Mouse (Mus musculus): ENCODE measurements around the gene Gm20489. TPM values are rescaled to one million over a fixed set of nuclear protein-coding genes. Genes with fewer than 3 reads are reported as not detected.

Gm20489 gene
- total RNA-seq (2021): not detected

DNA sequence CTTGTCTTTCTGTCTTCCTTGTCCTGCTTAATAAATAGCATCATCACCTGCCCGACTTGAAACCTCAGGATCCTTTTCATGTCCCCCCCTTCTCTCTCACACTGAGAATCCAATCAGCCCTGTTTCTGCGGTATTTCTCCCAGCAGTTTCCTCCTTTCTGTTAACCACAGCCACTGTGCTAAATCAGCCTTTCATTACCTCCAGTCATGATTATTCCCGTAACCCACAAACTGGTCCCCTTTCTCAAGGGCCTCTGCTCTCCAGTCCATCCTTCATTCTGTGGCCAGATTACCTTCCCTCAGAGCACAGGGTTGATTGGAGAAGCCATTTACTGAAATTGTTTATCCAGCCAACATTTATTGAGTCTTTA, at the start of gene Gm20489:
TSS of gene Gm20489 (minus strand) at position 269 of the 370 bp plus-strand sequence.
- intact Hi-C loops (cut with DNase I): no loop called here

DNA sequence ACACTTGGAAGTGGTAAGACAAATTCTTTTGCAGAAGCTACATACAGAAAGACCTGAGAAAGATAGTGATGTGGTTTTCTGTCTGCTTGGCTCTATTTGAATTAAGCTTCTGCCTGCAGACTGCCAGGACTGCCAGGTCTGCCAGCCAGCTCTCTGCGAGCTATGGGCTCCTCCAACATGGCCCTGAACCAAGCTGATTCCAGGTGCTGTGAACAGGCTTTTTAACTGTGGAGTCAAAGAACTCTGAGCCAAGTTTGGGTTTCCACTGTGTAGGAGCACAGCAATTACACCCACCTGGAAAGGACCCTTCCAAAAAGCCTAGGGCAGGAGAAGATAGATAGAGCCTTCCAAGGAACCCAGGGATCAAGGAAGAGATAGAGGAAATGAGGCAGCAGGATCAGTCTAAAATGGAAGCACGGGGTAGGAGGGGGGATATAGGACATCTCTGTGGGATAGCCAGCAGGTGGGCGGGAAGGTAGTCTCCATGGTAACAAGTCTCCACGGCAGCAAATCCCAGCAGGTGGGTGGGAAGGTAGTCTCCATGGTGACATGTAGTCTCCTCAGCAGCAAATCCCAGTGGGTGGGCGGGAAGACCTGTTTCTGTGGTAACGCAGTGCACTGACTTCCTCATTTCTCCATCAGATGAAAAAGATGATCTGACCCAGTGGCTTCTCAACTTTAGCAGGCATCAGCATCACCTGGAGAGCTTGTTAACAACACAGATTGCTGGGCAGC, 45.0 kb upstream of the Gm20489 start:
- intact Hi-C loops (cut with DNase I): no loop called here
- no peak for DNase-seq (ENCODE audit: low spot score)

More for the DNA sequence above, at the start of gene Gm20489:
- DNase-seq (ENCODE audit: low spot score): no peak

DNA sequence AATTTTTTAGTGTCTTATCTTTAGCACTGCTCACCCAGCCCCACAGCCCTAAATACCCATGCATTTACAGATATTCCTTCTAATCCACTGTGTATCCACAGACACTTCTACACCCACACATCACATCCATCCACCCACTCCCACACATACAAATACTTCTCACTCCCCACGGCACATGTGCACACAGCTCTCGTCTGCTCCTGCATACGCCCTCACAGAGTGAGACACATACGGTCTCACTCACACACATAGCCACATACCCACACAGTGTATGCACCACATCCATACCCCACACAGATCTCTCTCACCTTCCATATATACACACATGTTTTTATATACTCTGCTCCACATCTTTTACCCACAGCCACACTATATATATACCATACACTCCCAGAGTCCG, 40.5 kb upstream of the Gm20489 start:
- DNase-seq (ENCODE audit: low spot score): no peak
- intact Hi-C loops (cut with DNase I): no loop called here

DNA sequence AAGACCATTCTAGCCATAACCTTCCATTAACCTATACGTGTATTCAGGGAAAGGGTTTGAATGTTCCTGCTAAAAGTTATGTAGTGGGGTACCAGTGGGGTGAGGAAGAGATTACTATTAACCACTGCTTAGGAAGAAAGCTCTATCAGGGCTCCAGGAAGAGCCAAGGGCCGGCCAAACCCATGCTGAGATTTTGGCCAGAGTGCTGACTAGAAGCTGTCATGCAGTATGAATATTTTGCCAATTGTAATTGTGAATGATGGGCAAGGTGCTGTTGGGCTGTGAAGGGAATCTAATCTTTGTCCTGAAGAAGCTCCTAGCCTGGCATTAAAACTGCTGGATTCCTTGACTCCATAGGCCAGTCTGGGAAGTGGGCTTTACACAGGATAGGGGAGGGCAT, 35.8 kb upstream of the Gm20489 start:
- intact Hi-C loops (cut with DNase I): no loop called here

DNA sequence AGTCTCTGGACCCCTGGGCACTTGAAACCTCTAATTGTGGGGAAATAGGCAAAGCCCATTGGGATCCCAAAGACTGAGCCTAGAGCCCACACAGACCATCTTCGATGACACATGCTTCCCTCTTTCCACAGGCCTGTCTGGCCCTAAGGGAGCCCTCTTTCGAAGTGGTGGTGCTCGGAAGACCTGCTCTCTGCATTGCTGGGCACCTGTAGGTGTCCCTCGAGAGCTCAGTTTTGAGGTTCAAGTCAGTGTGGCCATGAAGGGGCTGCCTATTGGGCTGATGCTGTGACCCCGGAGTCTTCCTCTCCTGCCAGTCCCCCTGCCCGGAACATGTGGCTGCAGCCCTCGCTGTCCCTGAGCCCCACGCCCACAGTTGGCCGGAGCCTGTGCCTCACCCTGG, 32.8 kb upstream of the Gm20489 start:
- DNase-seq (ENCODE audit: low spot score): no peak
- intact Hi-C loops (cut with DNase I): no loop called here

More for the DNA sequence above, 35.8 kb upstream of the Gm20489 start:
- no peak for DNase-seq (ENCODE audit: low spot score)

DNA sequence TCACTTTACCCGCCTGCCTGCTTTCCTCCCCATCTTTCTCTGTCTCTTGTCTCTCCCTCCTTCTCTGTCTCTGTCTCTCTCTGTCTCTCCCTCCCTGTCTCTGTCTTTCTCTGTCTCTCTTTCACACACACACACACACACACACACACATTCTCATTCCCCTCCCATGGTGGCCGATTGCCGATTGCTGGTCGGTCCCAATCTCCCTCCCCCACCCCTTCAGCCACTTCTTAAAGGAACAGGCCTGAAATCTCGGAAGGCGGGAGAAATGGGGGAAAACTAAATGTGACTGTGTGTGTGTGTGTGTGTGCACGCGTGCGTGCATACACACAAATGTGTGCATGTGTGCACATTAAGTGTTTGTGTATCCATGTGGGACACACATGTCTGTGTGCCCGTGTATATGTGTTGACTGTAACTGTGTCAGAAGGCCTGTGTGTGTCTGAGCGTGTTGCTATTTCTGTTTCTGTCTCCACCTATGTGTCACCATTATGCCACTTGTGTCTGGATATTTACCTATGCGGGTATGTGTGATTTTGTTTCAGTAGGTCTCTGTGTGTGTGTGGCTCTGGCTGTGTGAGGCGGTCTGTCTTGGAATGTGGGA, 31.7 kb upstream of the Gm20489 start:
- no peak for DNase-seq (ENCODE audit: low spot score)
- intact Hi-C loops (cut with DNase I): no loop called here

DNA sequence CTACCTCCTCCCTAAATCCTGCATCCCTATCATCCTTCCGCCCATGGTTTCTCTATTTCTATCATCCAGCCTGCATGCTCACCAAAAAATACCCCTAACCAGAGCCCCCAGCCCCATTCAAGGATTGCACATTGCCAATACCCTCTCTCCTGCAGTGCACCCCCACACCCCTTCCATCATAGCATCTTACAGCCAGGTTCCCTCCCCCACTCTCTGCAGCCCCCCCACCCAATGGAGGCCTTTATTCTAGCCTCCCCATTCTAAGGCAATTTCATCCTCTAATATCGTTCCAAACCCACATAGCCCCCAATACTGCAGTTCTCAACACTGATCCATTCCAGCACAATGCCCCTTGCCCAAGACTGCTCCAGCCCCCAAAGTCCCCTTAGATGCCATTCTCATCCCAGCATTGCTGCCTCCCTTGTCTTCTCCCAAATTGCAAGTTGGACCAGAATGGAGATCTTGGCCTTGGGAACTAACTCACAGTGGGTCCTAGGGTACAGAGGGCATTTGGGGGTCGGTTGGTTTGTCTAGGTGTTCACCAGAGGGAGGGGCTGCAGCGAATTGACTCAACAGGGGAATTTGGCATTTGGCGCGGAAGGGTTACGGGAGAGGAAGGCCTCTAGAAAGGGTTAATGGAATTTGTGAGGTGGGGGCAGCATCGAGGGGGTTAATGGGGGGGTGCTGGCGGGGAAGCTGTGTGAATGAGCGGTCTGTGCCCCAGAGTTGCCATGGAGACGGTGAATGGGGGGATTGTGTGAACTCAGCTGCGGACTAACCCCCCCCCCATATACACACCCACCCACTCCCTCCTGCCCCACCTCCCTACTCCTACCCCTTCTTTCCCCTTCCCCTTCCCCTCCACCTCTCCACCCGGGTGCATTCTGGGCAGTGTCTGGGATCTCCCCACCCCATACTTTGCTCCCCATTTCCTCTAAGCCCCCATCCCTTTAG, 30.9 kb upstream of the Gm20489 start:
- intact Hi-C loops (cut with DNase I): no loop called here
- DNase-seq (ENCODE audit: low spot score): no peak

DNA sequence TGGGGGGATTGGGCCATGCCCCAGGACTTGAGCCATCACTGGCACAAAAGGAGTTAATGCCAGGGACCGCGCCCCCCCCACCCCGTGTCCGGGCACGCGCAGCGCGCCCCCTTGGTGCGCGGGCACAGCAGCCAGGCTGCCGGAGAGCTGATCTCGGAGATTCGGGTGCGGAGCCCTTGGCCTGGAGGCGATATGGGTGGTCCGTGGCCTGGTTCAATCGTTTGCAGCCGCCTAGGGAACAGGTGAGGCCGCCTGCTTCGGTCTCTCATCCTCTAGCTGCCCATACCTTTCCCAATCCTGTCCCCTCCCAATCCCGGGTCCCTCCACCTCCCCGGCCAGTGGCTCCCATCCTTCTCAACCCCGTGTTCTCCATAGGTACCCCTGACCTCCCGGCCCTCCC, 30.2 kb upstream of the Gm20489 start, which contains the start of gene Nlgn3:
TSS of gene Nlgn3 (plus strand) at position 114 of the 400 bp plus-strand sequence.
- intact Hi-C loops (cut with DNase I): no loop called here

DNA sequence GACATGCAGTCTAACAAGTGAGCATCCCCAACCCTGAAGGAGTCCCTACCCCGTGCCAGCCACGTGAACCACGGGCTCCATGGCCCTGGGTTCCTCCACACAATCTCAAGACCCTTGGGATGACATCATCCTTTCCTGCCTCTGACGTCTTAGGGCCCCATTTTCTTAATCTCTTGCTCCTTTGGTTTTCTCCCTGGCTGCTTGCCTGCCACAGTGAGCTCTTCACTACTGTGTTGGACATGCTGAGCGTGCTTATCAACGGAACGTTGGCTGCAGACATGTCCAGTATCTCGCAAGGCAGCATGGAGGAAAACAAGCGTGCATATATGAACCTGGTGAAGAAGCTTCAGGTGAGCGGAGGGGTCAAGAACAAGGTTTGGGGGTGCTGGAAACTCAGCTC, 21.3 kb upstream of the Gm20489 start:
- DNase-seq (ENCODE audit: low spot score): no peak
- intact Hi-C loops (cut with DNase I): no loop called here

More for the DNA sequence above, 30.2 kb upstream of the Gm20489 start, which contains the start of gene Nlgn3:
- no peak for DNase-seq (ENCODE audit: low spot score)

DNA sequence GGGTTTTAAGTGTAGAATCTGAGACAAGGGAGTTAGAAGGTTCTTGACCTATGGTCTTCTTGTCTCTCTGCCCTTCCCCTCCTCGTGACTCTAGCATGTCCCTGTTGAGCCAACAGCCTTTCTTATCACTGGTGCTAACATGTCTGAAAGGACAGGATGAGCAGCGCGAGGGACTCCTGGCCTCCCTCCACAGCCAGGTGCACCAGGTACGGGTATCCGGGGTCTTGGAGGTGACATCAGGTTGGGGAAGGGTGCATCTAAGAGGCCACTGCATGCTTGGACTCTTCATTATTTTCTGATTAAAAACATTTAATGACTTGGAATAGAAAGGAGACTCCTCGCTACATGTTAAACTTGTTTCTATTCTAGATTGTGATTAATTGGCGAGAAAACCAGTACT, 20.2 kb upstream of the Gm20489 start:
- intact Hi-C loops (cut with DNase I): loop anchor here (5.0 kb wide), 1 partner anchor 157 kb away; no protein-coding TSS in a partner anchor

DNA sequence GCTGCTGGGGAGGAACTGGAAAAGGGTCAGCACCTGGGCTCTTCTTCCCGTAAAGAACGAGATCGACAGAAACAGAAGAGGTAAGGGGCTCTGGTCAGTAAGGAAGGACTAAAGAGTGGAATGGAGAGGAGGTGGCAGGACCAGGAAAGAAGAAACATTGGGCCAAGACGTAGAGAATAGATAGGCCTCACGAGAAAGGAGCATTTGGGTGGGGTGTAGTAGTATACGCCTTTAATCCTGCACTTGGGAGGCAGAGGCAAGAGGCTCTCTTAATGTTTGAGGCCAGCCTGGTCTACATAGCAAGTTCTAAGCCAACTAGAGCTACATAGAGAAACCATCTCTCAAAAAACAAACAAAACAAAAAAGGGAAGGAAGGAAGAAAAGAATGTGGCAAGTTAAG, 19.6 kb upstream of the Gm20489 start:
- intact Hi-C loops (cut with DNase I): loop anchor here (5.0 kb wide), 1 partner anchor 156 kb away; no protein-coding TSS in a partner anchor
- no peak for DNase-seq (ENCODE audit: low spot score)

More for the DNA sequence above, 20.2 kb upstream of the Gm20489 start:
- no peak for DNase-seq (ENCODE audit: low spot score)

DNA sequence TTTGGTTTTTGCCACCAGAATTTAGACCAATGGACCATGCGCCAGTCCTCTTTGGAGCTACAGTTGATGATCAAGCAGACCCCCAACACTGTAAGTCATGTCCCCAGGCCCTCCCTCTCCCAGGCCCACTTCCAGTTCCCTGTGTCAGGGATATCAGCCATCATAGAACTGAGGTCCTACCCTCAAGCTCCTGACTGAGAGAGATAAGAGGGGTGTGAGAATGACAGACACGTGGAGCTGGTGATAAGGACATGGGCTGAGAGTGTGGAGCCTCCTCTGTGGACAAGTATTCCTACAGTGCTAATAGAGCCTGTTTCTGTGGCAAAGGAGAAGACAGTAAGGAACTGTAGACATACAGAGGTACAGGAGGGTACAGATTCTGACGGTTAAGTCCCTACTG, 18.7 kb upstream of the Gm20489 start:
- intact Hi-C loops (cut with DNase I): loop anchor here (5.0 kb wide), 1 partner anchor 155 kb away; no protein-coding TSS in a partner anchor
- DNase-seq (ENCODE audit: low spot score): no peak

DNA sequence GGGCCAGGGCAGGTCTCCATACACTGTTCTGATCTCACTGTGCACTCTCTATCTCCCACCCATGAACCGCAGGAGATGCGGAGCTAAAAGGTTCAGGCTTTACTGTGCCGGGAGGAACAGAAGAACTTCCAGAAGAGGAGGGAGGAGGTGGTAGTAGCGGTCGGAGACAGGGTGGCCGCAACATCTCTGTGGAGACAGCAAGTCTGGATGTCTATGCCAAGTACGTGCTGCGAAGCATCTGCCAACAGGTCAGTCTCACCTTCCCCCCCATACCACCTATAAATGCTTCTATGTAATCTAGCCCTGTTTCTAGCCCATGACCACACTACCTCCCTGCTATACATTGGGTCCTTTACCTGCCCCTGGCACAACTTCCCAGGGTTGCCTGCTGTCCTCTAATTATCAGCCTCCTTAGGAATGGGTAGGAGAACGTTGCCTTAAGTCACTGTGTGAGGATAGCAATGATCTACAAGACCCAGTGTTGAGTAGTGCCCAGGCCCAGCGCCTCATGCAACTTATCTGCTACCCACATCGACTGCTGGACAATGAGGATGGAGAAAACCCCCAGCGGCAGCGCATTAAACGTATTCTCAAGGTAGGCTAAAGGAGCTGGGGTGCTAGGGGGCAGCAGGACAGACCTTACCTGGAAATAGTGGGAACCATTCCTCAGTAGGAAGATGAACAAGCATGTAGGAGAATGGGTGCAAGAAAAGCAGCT, 17.3 kb upstream of the Gm20489 start:
- intact Hi-C loops (cut with DNase I): loop anchor here (5.0 kb wide), 1 partner anchor 154 kb away; no protein-coding TSS in a partner anchor
- DNase-seq (ENCODE audit: low spot score): no peak

DNA sequence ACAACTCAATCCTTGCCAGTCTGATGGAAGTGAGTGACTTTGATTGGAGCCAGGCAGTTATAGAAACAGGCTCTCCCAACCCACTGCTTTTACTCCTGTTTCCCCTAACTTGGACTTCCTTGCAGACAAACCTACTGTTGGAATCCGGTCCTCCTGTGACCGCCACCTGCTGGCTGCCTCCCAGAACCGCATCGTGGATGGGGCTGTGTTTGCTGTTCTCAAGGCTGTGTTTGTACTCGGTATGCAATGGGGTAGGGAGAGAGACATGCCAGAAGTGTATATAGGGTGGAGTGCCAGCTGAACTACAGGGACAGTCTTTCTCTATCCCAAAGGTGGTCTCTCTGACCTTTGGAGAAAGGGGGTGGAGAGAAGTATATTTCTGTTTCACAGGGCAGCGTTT, 16.7 kb upstream of the Gm20489 start:
- intact Hi-C loops (cut with DNase I): loop anchor here (5.0 kb wide), 1 partner anchor 153 kb away; no protein-coding TSS in a partner anchor
- DNase-seq (ENCODE audit: low spot score): peak; percentile 8

DNA sequence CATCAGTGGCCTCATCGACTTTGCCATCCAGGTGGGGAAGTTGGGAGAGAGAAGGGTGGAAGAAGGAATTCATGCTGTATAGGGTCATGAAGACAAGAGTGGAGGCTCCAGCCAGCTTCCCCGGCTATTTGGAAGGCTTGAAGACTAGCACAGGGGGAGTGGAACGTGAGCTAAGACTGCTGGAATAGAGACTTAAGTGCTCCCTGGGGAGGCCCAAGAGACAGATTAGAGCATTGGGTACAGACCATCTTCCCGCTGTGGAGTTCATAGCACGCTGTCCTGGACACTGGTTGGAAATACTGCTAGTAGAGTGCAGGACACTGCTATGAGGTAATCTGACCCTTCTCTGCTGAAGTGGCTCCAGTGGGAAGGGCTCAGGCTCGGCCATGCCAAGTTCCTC, 14.0 kb upstream of the Gm20489 start:
- DNase-seq (ENCODE audit: low spot score): no peak
- intact Hi-C loops (cut with DNase I): no loop called here

DNA sequence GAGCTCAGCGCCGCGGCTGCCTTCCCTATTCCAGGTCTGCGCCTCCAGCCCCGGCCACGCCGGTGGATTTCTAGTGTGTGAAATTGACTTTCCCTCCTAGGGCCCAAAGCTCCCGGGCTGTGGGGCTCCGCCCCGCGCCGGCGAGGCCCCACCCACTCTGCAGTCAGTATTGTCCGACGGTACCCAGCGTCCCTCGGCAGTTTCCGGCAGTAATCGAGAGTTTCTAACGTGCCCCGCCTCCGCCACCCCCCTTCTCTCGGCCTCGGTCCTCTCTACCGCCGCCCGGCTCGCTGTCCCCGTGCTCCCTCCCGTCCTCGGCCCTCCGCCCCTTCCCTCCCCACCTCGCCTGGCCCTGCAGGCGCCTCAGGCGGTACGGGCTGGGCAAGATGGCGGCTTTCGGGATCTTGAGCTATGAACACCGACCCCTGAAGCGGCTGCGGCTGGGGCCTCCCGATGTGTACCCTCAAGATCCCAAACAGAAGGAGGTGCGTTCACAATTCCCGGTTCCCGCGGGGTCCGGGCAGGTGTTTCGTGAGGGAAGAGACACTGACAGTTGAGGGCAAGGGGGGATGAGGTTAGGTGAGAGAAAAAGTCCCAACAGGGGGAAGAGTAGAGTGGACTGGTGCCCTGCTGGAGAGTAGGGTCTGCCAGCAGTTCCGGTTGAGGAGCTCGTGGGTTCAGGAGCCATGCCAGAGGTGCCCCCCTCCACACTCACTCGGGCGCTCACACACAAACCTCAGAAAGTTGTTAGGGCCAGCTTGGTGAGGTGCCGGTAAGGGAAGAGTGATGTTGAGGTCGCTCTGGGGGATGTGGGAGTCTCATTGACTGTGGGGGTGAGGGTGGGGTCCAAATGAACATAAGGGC, 5.3 kb upstream of the Gm20489 start, which contains the start of gene Med12:
TSS of gene Med12 (plus strand) at position 156 of the 864 bp plus-strand sequence.
- intact Hi-C loops (cut with DNase I): loop anchor here (2.0 to 10.0 kb wide), 3 partner anchors 19 to 141 kb away; partner anchors contain the start of genes Foxo4 and Snx12
- peak; percentile 87 for DNase-seq (ENCODE audit: low spot score)

DNA sequence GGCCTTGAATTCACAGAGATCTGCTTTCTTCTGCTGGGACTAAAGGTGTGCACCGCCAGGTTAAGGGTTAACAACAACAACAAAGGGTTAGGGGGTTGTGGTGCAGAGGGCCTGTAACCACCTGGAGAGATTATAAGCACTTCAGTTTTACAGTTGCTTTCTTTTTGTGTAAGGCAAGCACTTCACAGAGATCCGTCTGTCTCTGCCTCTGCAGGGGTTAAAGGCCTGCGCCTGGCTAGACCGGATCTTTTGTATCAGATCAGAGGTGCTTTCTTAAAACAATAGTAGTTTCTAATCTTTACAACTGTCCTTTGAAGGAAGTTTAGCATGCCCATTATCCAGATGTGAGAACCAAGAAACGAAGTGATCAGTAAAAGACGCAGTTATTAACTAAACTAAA, 4.6 kb upstream of the Gm20489 start:
- intact Hi-C loops (cut with DNase I): loop anchor here (2.0 to 10.0 kb wide), 3 partner anchors 19 to 141 kb away; partner anchors contain the start of genes Foxo4 and Snx12
- no peak for DNase-seq (ENCODE audit: low spot score)

DNA sequence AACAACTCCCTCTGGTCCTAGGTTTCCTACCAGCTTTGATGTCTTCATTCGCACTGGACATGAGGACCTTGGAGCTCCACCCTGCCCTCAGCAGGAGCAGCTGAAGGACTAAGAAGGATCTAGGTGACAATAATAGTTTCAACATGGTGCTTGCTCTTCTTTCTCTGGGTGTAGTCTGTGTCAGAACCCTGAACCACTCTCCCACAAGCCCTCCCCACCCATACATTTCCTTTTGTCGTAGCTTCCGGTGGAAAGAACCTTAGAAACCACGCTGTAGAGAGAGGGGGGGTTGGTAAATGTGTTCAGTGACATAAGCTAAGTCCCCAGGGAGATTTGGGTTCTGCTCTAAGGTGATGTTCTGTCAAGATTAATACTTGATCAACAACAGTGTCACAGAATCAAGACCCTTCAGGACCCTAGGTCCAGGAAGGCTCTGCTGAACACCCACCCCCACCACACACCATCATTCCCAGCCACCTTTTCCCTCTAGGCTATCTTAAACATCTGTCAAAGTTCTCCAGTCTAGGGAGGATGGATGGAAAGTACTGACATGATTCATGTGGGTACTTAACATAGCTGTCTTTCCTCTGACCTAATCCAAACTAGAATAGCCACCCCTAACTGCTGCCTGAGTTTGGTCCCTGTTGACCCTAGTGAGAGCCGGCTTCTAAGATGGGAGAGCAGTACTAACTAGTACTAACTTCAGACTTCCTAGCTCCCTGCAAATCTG, 633 bp downstream of the Gm20489 start, which contains the start of gene Il2rg:
TSS of gene Il2rg (minus strand) at position 231 of the 730 bp plus-strand sequence.
- no peak for DNase-seq (ENCODE audit: low spot score)
- intact Hi-C loops (cut with DNase I): no loop called here

Data from heart, postnatal 25 days (tissue).